Comparison of ENCODE assay signal across 39 mouse cellular contexts in the genomic region with DNA sequence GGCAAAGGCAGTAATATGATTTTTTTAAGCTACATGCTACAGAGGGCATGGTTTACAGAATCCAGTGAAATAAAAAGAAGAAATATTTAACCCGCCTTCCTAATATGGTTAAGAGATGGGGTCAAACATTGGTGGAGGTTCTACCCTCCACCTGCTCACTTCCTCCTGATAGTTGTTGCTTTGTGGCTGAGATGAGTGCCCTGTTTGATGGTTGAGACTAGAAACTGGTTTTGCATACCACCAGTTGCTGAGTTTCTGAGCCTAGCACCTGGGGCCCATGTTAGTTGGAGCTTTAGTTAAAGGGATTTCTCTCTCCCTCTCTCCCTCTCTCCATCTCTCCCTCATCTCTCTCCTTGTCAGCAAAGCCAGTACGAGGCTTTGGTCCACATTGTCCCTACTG. TPM values are rescaled to one million over a fixed set of nuclear protein-coding genes. Genes with fewer than 3 reads are reported as not detected.
"Had no signal": no experiment of that assay in that cellular context is flagged by ENCODE, and none has a peak within 500 bp of the region (broad histone marks: within the 10 kb centered on the region; RNA-seq: fewer than 3 reads in every experiment).

No protein-coding gene starts in this region.

- H3K4me2 ChIP-seq: embryonic facial prominence, embryonic 12.5 days; embryonic facial prominence, embryonic 13.5 days; embryonic facial prominence, embryonic 15.5 days; forebrain, embryonic 12.5 days; forebrain, embryonic 13.5 days; forebrain, embryonic 15.5 days had no signal

- H3K4me1 ChIP-seq: embryonic facial prominence, embryonic 10.5 days; embryonic facial prominence, embryonic 12.5 days; embryonic facial prominence, embryonic 13.5 days; embryonic facial prominence, embryonic 15.5 days; forebrain, embryonic 10.5 days; forebrain, embryonic 12.5 days; forebrain, embryonic 13.5 days; forebrain, embryonic 15.5 days had no signal

- H3K27ac ChIP-seq: embryonic facial prominence, embryonic 10.5 days; embryonic facial prominence, embryonic 12.5 days; embryonic facial prominence, embryonic 13.5 days; embryonic facial prominence, embryonic 15.5 days; forebrain, embryonic 10.5 days; forebrain, embryonic 12.5 days; forebrain, embryonic 13.5 days; forebrain, embryonic 15.5 days; gastrocnemius, adult 2 months; heart, adult 2 months had no signal

- DNase-seq: cerebellum, adult 8-10 months; cerebellum, adult 9-10 months; cerebellum, adult 9-11 months; cerebellum, postnatal 10 days; cerebellum, postnatal 14 days; cerebellum, postnatal 25 days; cerebellum, postnatal 36 days; embryo, embryonic 11 days; forebrain, postnatal 0 days; gastrocnemius, adult 2 months; gastrocnemius, postnatal 10 days; gastrocnemius, postnatal 14 days; gastrocnemius, postnatal 25 days; gastrocnemius, postnatal 36 days; heart, adult 11 months; heart, adult 18-20 months; heart, adult 2 months had no signal

- H3K27me3 ChIP-seq: embryonic facial prominence, embryonic 12.5 days; embryonic facial prominence, embryonic 13.5 days; embryonic facial prominence, embryonic 15.5 days; forebrain, embryonic 12.5 days; forebrain, embryonic 13.5 days; forebrain, embryonic 15.5 days had no signal

- H3K9me3 ChIP-seq: embryonic facial prominence, embryonic 10.5 days; embryonic facial prominence, embryonic 12.5 days; embryonic facial prominence, embryonic 13.5 days; embryonic facial prominence, embryonic 15.5 days; forebrain, embryonic 10.5 days; forebrain, embryonic 12.5 days; forebrain, embryonic 13.5 days; forebrain, embryonic 15.5 days had no signal

- H3K9ac ChIP-seq: embryonic facial prominence, embryonic 12.5 days; embryonic facial prominence, embryonic 13.5 days; embryonic facial prominence, embryonic 15.5 days; forebrain, embryonic 12.5 days; forebrain, embryonic 13.5 days; forebrain, embryonic 15.5 days; forebrain, postnatal 0 days had no signal

- H3K4me3 ChIP-seq: embryonic facial prominence, embryonic 10.5 days; embryonic facial prominence, embryonic 12.5 days; embryonic facial prominence, embryonic 13.5 days; embryonic facial prominence, embryonic 15.5 days; erythroblast, embryonic 14.5 days; forebrain, embryonic 10.5 days; forebrain, embryonic 12.5 days; forebrain, embryonic 13.5 days; forebrain, embryonic 15.5 days; gastrocnemius, adult 2 months; heart, adult 2 months had no signal

- H3K36me3 ChIP-seq: embryonic facial prominence, embryonic 10.5 days; embryonic facial prominence, embryonic 12.5 days; embryonic facial prominence, embryonic 13.5 days; embryonic facial prominence, embryonic 15.5 days; forebrain, embryonic 10.5 days; forebrain, embryonic 12.5 days; forebrain, embryonic 15.5 days had no signal

RNA-seq across cellular contexts. Expression of gene Tas2r126, which starts 13.0 kb away (rescaled TPM):
- total RNA-seq: common myeloid progenitor, adult 5-6 weeks; forebrain, postnatal 0 days; gastrocnemius, adult 18-20 months; gastrocnemius, adult 8-10 months; gastrocnemius, postnatal 10 days; gastrocnemius, postnatal 14 days; gastrocnemius, postnatal 25 days; gastrocnemius, postnatal 36 days; granulocyte monocyte progenitor cell, adult 5-6 weeks; heart, adult 18-20 months; heart, adult 2 months had no signal
- polyA plus RNA-seq: embryonic facial prominence, embryonic 10.5 days; embryonic facial prominence, embryonic 11.5 days; embryonic facial prominence, embryonic 12.5 days; embryonic facial prominence, embryonic 13.5 days; embryonic facial prominence, embryonic 14.5 days; embryonic facial prominence, embryonic 15.5 days; erythroblast, embryonic 14.5 days; forebrain, embryonic 10.5 days; forebrain, embryonic 11.5 days; forebrain, embryonic 12.5 days; forebrain, embryonic 13.5 days; forebrain, embryonic 14.5 days; forebrain, embryonic 15.5 days; forebrain, embryonic 16.5 days; forebrain, postnatal 0 days; frontal cortex, adult 2 months; gonadal fat pad, adult 2 months; heart, adult 2 months had no signal

RNA-seq across cellular contexts. Expression of gene Olfr458, which starts 17.6 kb away (rescaled TPM):
- total RNA-seq: common myeloid progenitor, adult 5-6 weeks; forebrain, postnatal 0 days; gastrocnemius, adult 18-20 months; gastrocnemius, adult 2 months; gastrocnemius, adult 8-10 months; gastrocnemius, postnatal 10 days; gastrocnemius, postnatal 14 days; gastrocnemius, postnatal 25 days; gastrocnemius, postnatal 36 days; gastrocnemius, postnatal 4 days; granulocyte monocyte progenitor cell, adult 5-6 weeks; heart, adult 18-20 months; heart, adult 2 months had no signal
- polyA plus RNA-seq: cortical plate, adult 2 months; embryonic facial prominence, embryonic 10.5 days; embryonic facial prominence, embryonic 11.5 days; embryonic facial prominence, embryonic 12.5 days; embryonic facial prominence, embryonic 13.5 days; embryonic facial prominence, embryonic 14.5 days; embryonic facial prominence, embryonic 15.5 days; erythroblast, embryonic 14.5 days; forebrain, embryonic 10.5 days; forebrain, embryonic 11.5 days; forebrain, embryonic 12.5 days; forebrain, embryonic 13.5 days; forebrain, embryonic 14.5 days; forebrain, embryonic 15.5 days; forebrain, embryonic 16.5 days; forebrain, postnatal 0 days; frontal cortex, adult 2 months; gonadal fat pad, adult 2 months; heart, adult 2 months had no signal

RNA-seq across cellular contexts. Expression of gene Olfr457, which starts 28.8 kb away (rescaled TPM):
- total RNA-seq: common myeloid progenitor, adult 5-6 weeks; forebrain, postnatal 0 days; gastrocnemius, adult 18-20 months; gastrocnemius, adult 2 months; gastrocnemius, adult 8-10 months; gastrocnemius, postnatal 10 days; gastrocnemius, postnatal 14 days; gastrocnemius, postnatal 25 days; gastrocnemius, postnatal 36 days; gastrocnemius, postnatal 4 days; granulocyte monocyte progenitor cell, adult 5-6 weeks; heart, adult 18-20 months; heart, adult 2 months had no signal
- polyA plus RNA-seq: cortical plate, adult 2 months; embryonic facial prominence, embryonic 10.5 days; embryonic facial prominence, embryonic 11.5 days; embryonic facial prominence, embryonic 12.5 days; embryonic facial prominence, embryonic 13.5 days; embryonic facial prominence, embryonic 14.5 days; embryonic facial prominence, embryonic 15.5 days; erythroblast, embryonic 14.5 days; forebrain, embryonic 10.5 days; forebrain, embryonic 11.5 days; forebrain, embryonic 13.5 days; forebrain, embryonic 14.5 days; forebrain, embryonic 15.5 days; forebrain, embryonic 16.5 days; forebrain, postnatal 0 days; frontal cortex, adult 2 months; gonadal fat pad, adult 2 months; heart, adult 2 months had no signal

RNA-seq across cellular contexts. Expression of gene Olfr456, which starts 39.6 kb away (rescaled TPM):
- total RNA-seq: common myeloid progenitor, adult 5-6 weeks; forebrain, postnatal 0 days; gastrocnemius, adult 18-20 months; gastrocnemius, adult 2 months; gastrocnemius, adult 8-10 months; gastrocnemius, postnatal 10 days; gastrocnemius, postnatal 14 days; gastrocnemius, postnatal 25 days; gastrocnemius, postnatal 36 days; gastrocnemius, postnatal 4 days; granulocyte monocyte progenitor cell, adult 5-6 weeks; heart, adult 18-20 months; heart, adult 2 months had no signal
- polyA plus RNA-seq: cortical plate, adult 2 months; embryonic facial prominence, embryonic 10.5 days; embryonic facial prominence, embryonic 11.5 days; embryonic facial prominence, embryonic 12.5 days; embryonic facial prominence, embryonic 13.5 days; embryonic facial prominence, embryonic 15.5 days; erythroblast, embryonic 14.5 days; forebrain, embryonic 10.5 days; forebrain, embryonic 11.5 days; forebrain, embryonic 12.5 days; forebrain, embryonic 13.5 days; forebrain, embryonic 14.5 days; forebrain, embryonic 15.5 days; forebrain, embryonic 16.5 days; forebrain, postnatal 0 days; frontal cortex, adult 2 months; gonadal fat pad, adult 2 months; heart, adult 2 months had no signal

RNA-seq across cellular contexts. Expression of gene Tas2r135, which starts 42.1 kb away (rescaled TPM):
- total RNA-seq: common myeloid progenitor, adult 5-6 weeks; forebrain, postnatal 0 days; gastrocnemius, adult 18-20 months; gastrocnemius, adult 2 months; gastrocnemius, adult 8-10 months; gastrocnemius, postnatal 10 days; gastrocnemius, postnatal 14 days; gastrocnemius, postnatal 25 days; gastrocnemius, postnatal 4 days; granulocyte monocyte progenitor cell, adult 5-6 weeks; heart, adult 18-20 months had no signal
- polyA plus RNA-seq: embryonic facial prominence, embryonic 10.5 days; embryonic facial prominence, embryonic 11.5 days; embryonic facial prominence, embryonic 12.5 days; embryonic facial prominence, embryonic 13.5 days; embryonic facial prominence, embryonic 14.5 days; embryonic facial prominence, embryonic 15.5 days; erythroblast, embryonic 14.5 days; forebrain, embryonic 10.5 days; forebrain, embryonic 11.5 days; forebrain, embryonic 12.5 days; forebrain, embryonic 13.5 days; forebrain, embryonic 14.5 days; forebrain, embryonic 15.5 days; forebrain, embryonic 16.5 days; forebrain, postnatal 0 days; gonadal fat pad, adult 2 months; heart, adult 2 months had no signal
